Mouse (Mus musculus) stomach, adult 2 months (tissue): Measurements from ENCODE around the gene Flnb. TPM values are rescaled to one million over a fixed set of nuclear protein-coding genes. Genes with fewer than 3 reads are reported as not detected.

Experiments used
- polyA plus RNA-seq: library from polyadenylated mRNA; depleted of rRNA; stranded (reverse); fragments of >200 nt; gene quantifications from 2 replicates; pipeline ENCODE4 v1.2.3, GENCODE M21; 2012; rRNA removed

Gene Flnb
- 11.4 and 19.7 TPM in 2 replicates for polyA plus RNA-seq

DNA sequence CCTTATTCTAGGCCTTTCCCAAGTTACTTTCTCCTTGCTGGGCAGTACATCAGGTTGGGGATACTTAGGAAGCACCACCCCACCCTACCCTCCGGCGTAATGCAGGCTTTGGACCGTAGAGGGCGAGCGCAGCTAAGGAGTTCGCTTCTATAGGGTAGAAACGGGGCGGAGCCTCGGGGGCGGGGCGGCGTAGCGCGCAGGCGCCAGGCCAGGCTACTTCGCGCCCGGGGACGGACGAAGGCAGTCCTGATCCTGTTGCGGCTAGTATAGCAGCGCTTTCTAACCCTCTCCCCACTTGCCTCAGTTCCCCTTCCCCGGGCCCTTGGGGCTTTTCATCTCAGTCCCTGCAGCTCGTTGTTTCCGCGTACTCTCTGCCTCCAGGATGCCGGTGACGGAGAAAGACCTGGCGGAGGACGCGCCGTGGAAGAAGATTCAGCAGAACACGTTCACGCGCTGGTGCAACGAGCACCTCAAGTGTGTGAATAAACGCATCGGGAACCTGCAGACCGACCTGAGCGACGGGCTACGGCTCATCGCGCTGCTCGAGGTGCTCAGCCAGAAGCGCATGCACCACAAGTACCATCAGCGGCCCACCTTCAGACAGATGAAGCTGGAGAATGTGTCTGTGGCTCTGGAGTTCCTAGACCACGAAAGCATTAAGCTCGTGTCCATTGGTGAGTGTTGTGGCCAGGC is at the start of gene Flnb:
Gene Flnb, plus strand, starts transcription at position 188 of the 693 bp plus-strand sequence.

GRCm38 (mm10) chr14:7791532-7792159 is 26.1 kb upstream of the Flnb start, which contains the start of gene Gm26661:
Gm26661 (plus strand) TSS chr14:7791587.

DNA sequence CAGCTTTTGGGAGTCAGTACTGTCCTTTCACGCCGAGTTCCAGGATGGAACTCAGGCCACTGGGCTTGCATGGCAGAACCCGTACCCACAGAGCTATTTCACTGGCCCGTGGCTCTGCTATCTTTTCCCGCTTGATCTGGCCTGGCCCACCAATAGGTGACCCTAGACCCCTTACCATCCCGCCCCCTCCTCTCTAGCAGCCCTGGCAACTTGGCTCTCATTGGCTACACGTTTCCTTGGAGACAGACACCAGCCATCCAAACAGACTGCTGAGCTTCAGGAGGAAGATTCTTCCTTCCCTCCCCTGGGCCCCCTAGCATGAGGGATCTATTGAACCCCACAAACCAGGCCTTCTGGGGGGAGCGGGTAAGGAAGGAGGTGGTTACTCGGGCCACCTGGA is 139.3 kb downstream of the Flnb start, which contains the start of gene Gm45521:
Gene Gm45521, plus strand, starts transcription at position 240 of the 400 bp plus-strand sequence.

GRCm38 (mm10) chr14:7994271-7994767 is 176.6 kb downstream of the Flnb start, which contains the start of gene Dnase1l3:
Dnase1l3 (minus strand) TSS chr14:7994573.

Other genes with a start within 250 kb of the Flnb start
- gene Gm3558, start 249.4 kb upstream of the Flnb start, polyA plus RNA-seq, result not detected in 2 replicates
- not detected in 2 replicates for gene Gm10338, start 222.4 kb upstream of the Flnb start, polyA plus RNA-seq
- not detected in 2 replicates for gene Gm10128, start 174.0 kb upstream of the Flnb start, polyA plus RNA-seq
- not detected in 2 replicates for gene Gm26661, start 26.4 kb upstream of the Flnb start, polyA plus RNA-seq
- gene Gm45521, start 139.3 kb downstream of the Flnb start, polyA plus RNA-seq, result not detected in 2 replicates
- 2.1 and 3.4 TPM in 2 replicates for gene Dnase1l3, start 176.6 kb downstream of the Flnb start, polyA plus RNA-seq
- gene Abhd6, start 184.9 kb downstream of the Flnb start, polyA plus RNA-seq, result 14.6 and 15.5 TPM in 2 replicates